Mouse (Mus musculus) midbrain, embryonic 14.5 days (tissue): ENCODE data around the gene Tmem184a. TPM values are rescaled to one million over a fixed set of nuclear protein-coding genes. Genes with fewer than 3 reads are reported as not detected.
A peak's percentile ranks its signal among the peaks of the same experiment; 100 is the strongest.

Experiments
- ATAC-seq: fragments of 200-750 bp; cut with Nextera tagmentation; 2 replicates; pipeline ENCODE4 v1.8.0; 2017; ENCODE audit warnings: moderate number of reproducible peaks, moderate library complexity; ENCODE audit not compliant: low FRiP score, low TSS enrichment
- DNase-seq: peaks from one replicate; pipeline ENCODE4 v3.0.0-alpha.2; 2015
- H3K27ac ChIP-seq: fragments of 300-500 bp; sonication (generic); replicated peaks from 2 replicates; pipeline ENCODE4 v1.5.1; 2014; ENCODE audit warnings: mild to moderate bottlenecking, low read depth, low read length, moderate library complexity
- H3K27me3 ChIP-seq: fragments of 300-500 bp; sonication (generic); 2 replicates; pipeline ENCODE4 v1.6.1; 2014; ENCODE audit warnings: low read length, control low read depth, mixed read lengths; ENCODE audit not compliant: control insufficient read depth, insufficient read depth
- H3K36me3 ChIP-seq: fragments of 300-500 bp; sonication (generic); 2 replicates; pipeline ENCODE4 v1.6.1; 2014; ENCODE audit warnings: low read length, control low read depth; ENCODE audit not compliant: control insufficient read depth, insufficient read depth
- H3K4me1 ChIP-seq: fragments of 300-500 bp; sonication (generic); 2 replicates; pipeline ENCODE4 v1.6.1; 2014; ENCODE audit warnings: mild to moderate bottlenecking, antibody characterized with exemption, low read length, control low read depth; ENCODE audit not compliant: control insufficient read depth, insufficient read depth
- H3K4me2 ChIP-seq: fragments of 300-500 bp; sonication (generic); 2 replicates; pipeline ENCODE4 v1.6.1; 2014; ENCODE audit warnings: mild to moderate bottlenecking, low read length, moderate library complexity
- H3K4me3 ChIP-seq: fragments of 300-500 bp; sonication (generic); replicated peaks from 2 replicates; pipeline ENCODE4 v1.5.1; 2014; ENCODE audit warnings: low read depth, low read length
- H3K9ac ChIP-seq: fragments of 300-500 bp; sonication (generic); replicated peaks from 2 replicates; pipeline ENCODE4 v1.6.1; 2014; ENCODE audit warnings: mild to moderate bottlenecking, low read length, moderate library complexity
- H3K9me3 ChIP-seq: fragments of 300-500 bp; sonication (generic); 2 replicates; pipeline ENCODE4 v1.6.1; 2016; ENCODE audit warnings: low read length, control low read depth, mixed read lengths; ENCODE audit not compliant: control insufficient read depth
- WGBS: fragments of 180-500 bp; shearing (Covaris S2); extraction: QIAGEN DNeasy Blood & Tissue Kit; methylation state at CpG from one replicate; pipeline ENCODE4 v1.1.7; 2014; 5-methylcytosine and 5-hydroxymethylcytosine counted together
- polyA plus RNA-seq: library from polyadenylated mRNA; unstranded; fragments of >200 nt; fragmentation: Nextera tagmentation; extraction: Ambion mirVana; gene quantifications from 2 replicates; pipeline ENCODE4 v1.2.1, GENCODE M21; 2014

Gene Tmem184a
- 0.08 and 0.18 TPM in 2 replicates for polyA plus RNA-seq

DNA sequence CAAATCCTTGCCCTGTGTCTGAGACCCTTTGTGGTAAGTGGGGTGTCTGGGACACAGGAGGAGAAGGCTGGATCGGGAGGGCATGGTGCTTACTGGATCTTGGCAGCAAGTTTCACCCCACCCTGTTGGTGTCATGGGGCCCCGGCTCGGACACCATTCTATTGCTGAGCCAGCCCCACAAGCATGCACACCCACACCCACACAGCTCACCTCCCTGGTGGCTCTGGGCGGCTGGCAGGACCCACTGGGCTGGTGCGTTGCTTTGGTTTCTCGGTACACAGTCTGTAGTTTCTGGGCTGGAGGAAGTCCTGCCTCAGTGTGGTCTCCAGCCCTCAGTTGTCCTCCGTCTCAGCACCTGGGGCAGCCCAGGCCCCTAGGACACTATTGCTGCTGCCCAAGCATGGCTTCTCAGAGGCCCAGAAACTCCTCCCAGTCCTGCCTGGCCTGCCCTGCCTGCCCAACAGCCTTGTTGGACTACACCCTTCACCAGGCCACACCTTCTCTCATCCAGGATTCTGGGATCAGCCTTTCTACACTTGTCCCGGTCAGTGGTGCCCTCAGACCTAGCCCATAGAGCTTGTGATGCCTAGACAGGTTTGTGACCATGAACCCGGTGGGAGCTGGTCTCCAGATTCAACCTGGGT lies at the start of gene Tmem184a:
Tmem184a (minus strand) TSS at position 380 of the 644 bp plus-strand sequence.
- Histone ChIP-seq H3K4me1 (no peaks in the 10 kb centered on the region), H3K4me3 (no peak within 1 kb of the TSS), H3K27ac (no peak within 1 kb of the TSS), H3K9ac (no peak within 1 kb of the TSS), H3K36me3 (peaks cover 36% of the 10 kb centered on the region), H3K9me3 (no peaks in the 10 kb centered on the region), H3K27me3 (no peaks in the 10 kb centered on the region), H3K4me2 (no peak within 1 kb of the TSS)
- DNase-seq (no peak), ATAC-seq (no peak)
- whole genome bisulfite sequencing: 91% methylated on average over 9 of the region's 9 CpGs

GRCm38 (mm10) chr5:139862759-139863158 lies 43.0 kb upstream of the Tmem184a start:
- Histone ChIP-seq H3K4me2 (no peak overlapping the region), H3K9me3 (no peaks in the 10 kb centered on the region), H3K9ac (no peak overlapping the region), H3K4me3 (no peak overlapping the region), H3K27me3 (no peaks in the 10 kb centered on the region), H3K27ac (no peak overlapping the region), H3K36me3 (no peaks in the 10 kb centered on the region), H3K4me1 (peaks cover 8% of the 10 kb centered on the region)
- DNase-seq (peak; percentile 72), ATAC-seq (no peak)
- 66% methylated on average over 4 of the region's 4 CpGs for WGBS

GRCm38 (mm10) chr5:139860328-139861104 lies 40.8 kb upstream of the Tmem184a start:
- Histone ChIP-seq H3K9ac (no peak overlapping the region; the same call in 1 of the 2 replicates), H3K27me3 (no peaks in the 10 kb centered on the region), H3K4me3 (no peak overlapping the region), H3K9me3 (no peaks in the 10 kb centered on the region), H3K36me3 (no peaks in the 10 kb centered on the region), H3K4me2 (peak overlapping the region; percentile 12), H3K27ac (peak overlapping the region; percentile 45; the same call in 1 of the 2 replicates), H3K4me1 (peaks cover 8% of the 10 kb centered on the region)
- ATAC-seq: peak; percentile 48; the same call in 1 of the 2 replicates
- DNase-seq: peak; percentile 64
- WGBS: 16% methylated on average over 15 of the region's 15 CpGs

- peaks cover under 1% of the 10 kb centered on the region; the same call in 1 of the 2 replicates for H3K9me3 ChIP-seq
- WGBS: 84% methylated on average over 12 of the region's 12 CpGs
- no peak for DNase-seq
These were observed 30.1 kb upstream of the Tmem184a start for GRCm38 (mm10) chr5:139849626-139850320.

GRCm38 (mm10) chr5:139839142-139839541 lies 19.4 kb upstream of the Tmem184a start:
- Histone ChIP-seq H3K36me3 (no peaks in the 10 kb centered on the region), H3K27ac (no peak overlapping the region), H3K9ac (no peak overlapping the region), H3K9me3 (peaks cover 3% of the 10 kb centered on the region), H3K4me2 (no peak overlapping the region), H3K4me3 (no peak overlapping the region), H3K27me3 (no peaks in the 10 kb centered on the region), H3K4me1 (no peaks in the 10 kb centered on the region)
- 19% methylated on average over 3 of the region's 3 CpGs for WGBS
- ATAC-seq: no peak
- DNase-seq: peak; percentile 26

More at GRCm38 (mm10) chr5:139849626-139850320, 30.1 kb upstream of the Tmem184a start:
- Histone ChIP-seq H3K4me1 (0 out of 2 replicates have a peak, but pooled peaks cover 2% of the 10 kb centered on the region), H3K27ac (no peak overlapping the region), H3K27me3 (no peaks in the 10 kb centered on the region), H3K4me2 (no peak overlapping the region), H3K4me3 (no peak overlapping the region), H3K9ac (no peak overlapping the region), H3K36me3 (no peaks in the 10 kb centered on the region)
- ATAC-seq: no peak

DNA sequence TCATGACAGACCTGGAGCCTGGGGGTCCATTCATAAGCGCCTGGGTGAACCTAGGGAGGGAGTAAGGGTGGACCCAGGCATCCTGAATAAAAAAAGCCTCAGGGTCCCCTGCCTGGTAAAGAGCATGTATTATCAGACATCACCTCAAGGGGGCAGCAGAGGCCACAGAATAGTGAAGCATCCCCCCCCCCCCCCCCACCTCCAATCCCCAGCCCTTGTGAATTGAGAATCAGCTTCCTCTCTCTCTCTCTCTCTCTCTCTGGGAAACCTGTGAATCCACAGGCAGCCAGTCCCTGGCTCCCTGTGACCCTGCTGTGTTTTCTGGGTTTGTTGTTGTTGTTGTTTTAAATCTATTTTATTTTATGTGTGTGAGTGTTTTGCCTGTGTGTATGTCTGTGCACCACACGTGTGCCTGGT lies 18.8 kb upstream of the Tmem184a start:
- WGBS: 15% methylated on average over 2 of the region's 2 CpGs

GRCm38 (mm10) chr5:139835706-139836105 lies 16.0 kb upstream of the Tmem184a start:
- Histone ChIP-seq H3K36me3 (no peaks in the 10 kb centered on the region), H3K9me3 (no peaks in the 10 kb centered on the region), H3K9ac (no peak overlapping the region), H3K4me3 (no peak overlapping the region), H3K4me1 (no peaks in the 10 kb centered on the region), H3K27me3 (no peaks in the 10 kb centered on the region), H3K27ac (no peak overlapping the region), H3K4me2 (no peak overlapping the region)
- DNase-seq: no peak
- WGBS: 87% methylated on average over 7 of the region's 7 CpGs
- ATAC-seq: no peak

More for the DNA sequence above, 18.8 kb upstream of the Tmem184a start:
- H3K9ac ChIP-seq: no peak overlapping the region
- H3K4me3 ChIP-seq: no peak overlapping the region
- peak; percentile 37 for ATAC-seq
- H3K4me1 ChIP-seq: no peaks in the 10 kb centered on the region
- H3K36me3 ChIP-seq: no peaks in the 10 kb centered on the region
- no peak overlapping the region for H3K4me2 ChIP-seq
- peak; percentile 92 for DNase-seq
- no peaks in the 10 kb centered on the region for H3K27me3 ChIP-seq
- no peaks in the 10 kb centered on the region for H3K9me3 ChIP-seq
- H3K27ac ChIP-seq: no peak overlapping the region

DNA sequence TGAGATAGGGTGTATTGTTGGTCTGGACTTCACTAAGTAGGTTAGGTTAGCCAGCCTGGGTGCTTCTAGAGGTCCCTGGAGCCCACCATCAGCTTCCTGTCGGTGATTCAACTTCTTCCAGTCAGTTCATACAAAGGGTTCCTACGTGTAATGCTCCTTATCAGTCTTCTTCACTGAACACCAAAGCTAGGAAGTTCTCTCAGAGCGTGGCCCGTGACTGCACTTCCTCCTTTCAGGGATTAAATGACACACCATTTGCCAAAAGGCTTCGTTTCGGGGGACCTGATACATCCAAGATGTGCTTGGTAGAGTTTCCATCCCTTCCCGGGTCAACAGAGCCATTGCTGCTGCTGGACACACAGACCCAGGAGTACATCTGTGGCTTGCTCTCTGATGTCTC lies 12.4 kb upstream of the Tmem184a start:
- Histone ChIP-seq H3K27me3 (no peaks in the 10 kb centered on the region), H3K36me3 (no peaks in the 10 kb centered on the region), H3K9me3 (no peaks in the 10 kb centered on the region), H3K27ac (no peak overlapping the region), H3K4me3 (no peak overlapping the region), H3K4me1 (no peaks in the 10 kb centered on the region), H3K9ac (no peak overlapping the region), H3K4me2 (no peak overlapping the region)
- 78% methylated on average over 7 of the region's 7 CpGs for WGBS
- ATAC-seq: no peak
- no peak for DNase-seq
